Mouse (Mus musculus): ENCODE results near the gene Zfp853. TPM values are rescaled to one million over a fixed set of nuclear protein-coding genes. Genes with fewer than 3 reads are reported as not detected.

Zfp853 gene
- 0.16 and 0.31 TPM in 2 replicates for polyA plus RNA-seq (2015; fragmentation: Nextera tagmentation; extraction: Ambion mirVana)

GRCm38 (mm10) chr5:143293404-143293803 lies at the start of gene Zfp853:
Gene Zfp853, minus strand, starts transcription at chr5:143293623.
- under 1% methylated on average over 31 of the region's 38 CpGs for WGBS
- peak within 1 kb of the TSS; percentile 72 for H3K9ac ChIP-seq (ENCODE audit: low read depth, low read length)
- H3K27me3 ChIP-seq (replicated peaks; ENCODE audit: control insufficient read depth, insufficient read depth, low read length): peaks cover 36% of the 10 kb centered on the region
- peak; percentile 53 for ATAC-seq
- H3K4me1 ChIP-seq (ENCODE audit: control insufficient read depth, insufficient read depth, low read depth, low read length): peaks cover 10% of the 10 kb centered on the region
- H3K4me3 ChIP-seq (ENCODE audit: low read length): peak within 1 kb of the TSS; percentile 59
- no peaks in the 10 kb centered on the region for H3K36me3 ChIP-seq (ENCODE audit: control insufficient read depth, insufficient read depth, low read length)
- no peak within 1 kb of the TSS for H3K27ac ChIP-seq (ENCODE audit: low read depth, low read length)
- no peaks in the 10 kb centered on the region for H3K9me3 ChIP-seq (ENCODE audit: control insufficient read depth, low read length)
- peak within 1 kb of the TSS; percentile 96 for H3K4me2 ChIP-seq (ENCODE audit: low read length)

GRCm38 (mm10) chr5:143339603-143340002 lies 46.2 kb upstream of the Zfp853 start:
- 47% methylated on average over 6 of the region's 6 CpGs for WGBS
- Histone ChIP-seq H3K27me3 (replicated peaks; ENCODE audit: control insufficient read depth, insufficient read depth, low read length) (no peaks in the 10 kb centered on the region), H3K4me1 (ENCODE audit: control insufficient read depth, insufficient read depth, low read depth, low read length) (no peaks in the 10 kb centered on the region), H3K4me2 (ENCODE audit: low read length) (no peak overlapping the region), H3K27ac (ENCODE audit: low read depth, low read length) (no peak overlapping the region), H3K4me3 (ENCODE audit: low read length) (no peak overlapping the region), H3K9me3 (ENCODE audit: control insufficient read depth, low read length) (peaks cover 2% of the 10 kb centered on the region; the same call in 1 of the 2 replicates), H3K9ac (ENCODE audit: low read depth, low read length) (no peak overlapping the region), H3K36me3 (ENCODE audit: control insufficient read depth, insufficient read depth, low read length) (no peaks in the 10 kb centered on the region)
- ATAC-seq: no peak

- no peak for ATAC-seq
- Histone ChIP-seq H3K36me3 (ENCODE audit: control insufficient read depth, insufficient read depth, low read length) (no peaks in the 10 kb centered on the region), H3K9ac (ENCODE audit: low read depth, low read length) (no peak overlapping the region), H3K4me1 (ENCODE audit: control insufficient read depth, insufficient read depth, low read depth, low read length) (peaks cover 3% of the 10 kb centered on the region; the same call in 1 of the 2 replicates), H3K27me3 (replicated peaks; ENCODE audit: control insufficient read depth, insufficient read depth, low read length) (no peaks in the 10 kb centered on the region), H3K4me2 (ENCODE audit: low read length) (no peak overlapping the region), H3K9me3 (ENCODE audit: control insufficient read depth, low read length) (no peaks in the 10 kb centered on the region), H3K27ac (ENCODE audit: low read depth, low read length) (no peak overlapping the region), H3K4me3 (ENCODE audit: low read length) (no peak overlapping the region)
- 69% methylated on average over 6 of the region's 6 CpGs for WGBS
Measured at GRCm38 (mm10) chr5:143336559-143336958, 43.1 kb upstream of the Zfp853 start.

- Histone ChIP-seq H3K4me1 (ENCODE audit: control insufficient read depth, insufficient read depth, low read depth, low read length) (peaks cover 4% of the 10 kb centered on the region), H3K4me3 (ENCODE audit: low read length) (no peak overlapping the region), H3K9me3 (ENCODE audit: control insufficient read depth, low read length) (no peaks in the 10 kb centered on the region), H3K27ac (ENCODE audit: low read depth, low read length) (no peak overlapping the region), H3K4me2 (ENCODE audit: low read length) (no peak overlapping the region), H3K36me3 (ENCODE audit: control insufficient read depth, insufficient read depth, low read length) (no peaks in the 10 kb centered on the region), H3K9ac (ENCODE audit: low read depth, low read length) (no peak overlapping the region), H3K27me3 (replicated peaks; ENCODE audit: control insufficient read depth, insufficient read depth, low read length) (no peaks in the 10 kb centered on the region)
- no peak for ATAC-seq
- 87% methylated on average over 7 of the region's 7 CpGs for WGBS
Measured at GRCm38 (mm10) chr5:143335089-143335460, 41.7 kb upstream of the Zfp853 start.

GRCm38 (mm10) chr5:143334418-143335088 lies 41.1 kb upstream of the Zfp853 start:
- H3K4me1 ChIP-seq (ENCODE audit: control insufficient read depth, insufficient read depth, low read depth, low read length): peaks cover 10% of the 10 kb centered on the region
- no peaks in the 10 kb centered on the region for H3K9me3 ChIP-seq (ENCODE audit: control insufficient read depth, low read length)
- 62% methylated on average over 14 of the region's 14 CpGs for WGBS
- ATAC-seq: no peak
- H3K27ac ChIP-seq (ENCODE audit: low read depth, low read length): no peak overlapping the region
- H3K27me3 ChIP-seq (replicated peaks; ENCODE audit: control insufficient read depth, insufficient read depth, low read length): no peaks in the 10 kb centered on the region
- H3K9ac ChIP-seq (ENCODE audit: low read depth, low read length): no peak overlapping the region
- no peaks in the 10 kb centered on the region for H3K36me3 ChIP-seq (ENCODE audit: control insufficient read depth, insufficient read depth, low read length)
- peak overlapping the region; percentile 33 for H3K4me2 ChIP-seq (ENCODE audit: low read length)
- H3K4me3 ChIP-seq (ENCODE audit: low read length): no peak overlapping the region

- 0 out of 2 replicates have a peak overlapping the region, but pooled peaks have one; percentile 19 for H3K9ac ChIP-seq (ENCODE audit: low read depth, low read length)
- H3K27ac ChIP-seq (ENCODE audit: low read depth, low read length): no peak overlapping the region
- H3K4me1 ChIP-seq (ENCODE audit: control insufficient read depth, insufficient read depth, low read depth, low read length): peaks cover 10% of the 10 kb centered on the region
- H3K4me2 ChIP-seq (ENCODE audit: low read length): peak overlapping the region; percentile 33
- no peaks in the 10 kb centered on the region for H3K27me3 ChIP-seq (replicated peaks; ENCODE audit: control insufficient read depth, insufficient read depth, low read length)
- H3K4me3 ChIP-seq (ENCODE audit: low read length): no peak overlapping the region
- no peaks in the 10 kb centered on the region for H3K9me3 ChIP-seq (ENCODE audit: control insufficient read depth, low read length)
- ATAC-seq: peak; percentile 62
- no peaks in the 10 kb centered on the region for H3K36me3 ChIP-seq (ENCODE audit: control insufficient read depth, insufficient read depth, low read length)
- WGBS: 15% methylated on average over 5 of the region's 5 CpGs
Measured at GRCm38 (mm10) chr5:143333872-143334271, 40.4 kb upstream of the Zfp853 start.

GRCm38 (mm10) chr5:143328690-143329495 lies 35.5 kb upstream of the Zfp853 start, which contains the start of gene Zdhhc4:
Gene Zdhhc4, minus strand, starts transcription at chr5:143329256.
- Histone ChIP-seq H3K27me3 (replicated peaks; ENCODE audit: control insufficient read depth, insufficient read depth, low read length) (no peaks in the 10 kb centered on the region), H3K36me3 (ENCODE audit: control insufficient read depth, insufficient read depth, low read length) (peaks cover 13% of the 10 kb centered on the region), H3K27ac (ENCODE audit: low read depth, low read length) (peak within 1 kb of the TSS; percentile 82), H3K9ac (ENCODE audit: low read depth, low read length) (peak within 1 kb of the TSS; percentile 83), H3K4me3 (ENCODE audit: low read length) (peak within 1 kb of the TSS; percentile 82), H3K9me3 (ENCODE audit: control insufficient read depth, low read length) (no peaks in the 10 kb centered on the region), H3K4me2 (ENCODE audit: low read length) (peak within 1 kb of the TSS; percentile 98), H3K4me1 (ENCODE audit: control insufficient read depth, insufficient read depth, low read depth, low read length) (peaks cover 19% of the 10 kb centered on the region)
- peak; percentile 78 for ATAC-seq
- WGBS: under 1% methylated on average over 56 of the region's 57 CpGs

- H3K9ac ChIP-seq (ENCODE audit: low read depth, low read length): no peak overlapping the region
- H3K4me3 ChIP-seq (ENCODE audit: low read length): no peak overlapping the region
- H3K36me3 ChIP-seq (ENCODE audit: control insufficient read depth, insufficient read depth, low read length): peaks cover 25% of the 10 kb centered on the region
- WGBS: 88% methylated on average over 8 of the region's 8 CpGs
- no peaks in the 10 kb centered on the region for H3K27me3 ChIP-seq (replicated peaks; ENCODE audit: control insufficient read depth, insufficient read depth, low read length)
- no peak overlapping the region for H3K27ac ChIP-seq (ENCODE audit: low read depth, low read length)
- ATAC-seq: no peak
- no peaks in the 10 kb centered on the region for H3K9me3 ChIP-seq (ENCODE audit: control insufficient read depth, low read length)
- H3K4me2 ChIP-seq (ENCODE audit: low read length): no peak overlapping the region
- peaks cover 20% of the 10 kb centered on the region for H3K4me1 ChIP-seq (ENCODE audit: control insufficient read depth, insufficient read depth, low read depth, low read length)
Measured at GRCm38 (mm10) chr5:143317288-143317610, 23.8 kb upstream of the Zfp853 start.

GRCm38 (mm10) chr5:143316605-143317287 lies 23.3 kb upstream of the Zfp853 start:
- H3K9me3 ChIP-seq (ENCODE audit: control insufficient read depth, low read length): no peaks in the 10 kb centered on the region
- H3K4me2 ChIP-seq (ENCODE audit: low read length): no peak overlapping the region
- no peak for ATAC-seq
- peaks cover 22% of the 10 kb centered on the region for H3K36me3 ChIP-seq (ENCODE audit: control insufficient read depth, insufficient read depth, low read length)
- peaks cover 20% of the 10 kb centered on the region for H3K4me1 ChIP-seq (ENCODE audit: control insufficient read depth, insufficient read depth, low read depth, low read length)
- no peaks in the 10 kb centered on the region for H3K27me3 ChIP-seq (replicated peaks; ENCODE audit: control insufficient read depth, insufficient read depth, low read length)
- H3K9ac ChIP-seq (ENCODE audit: low read depth, low read length): no peak overlapping the region
- WGBS: 83% methylated on average over 5 of the region's 5 CpGs
- no peak overlapping the region for H3K4me3 ChIP-seq (ENCODE audit: low read length)
- no peak overlapping the region for H3K27ac ChIP-seq (ENCODE audit: low read depth, low read length)
